Mouse (Mus musculus) MEL (cell line): ENCODE measurements at regions not wholly inside any gene's neighbourhood (a gene's known extent, or its start where the extent isn't known, plus 50 kb on each side); places are given as distances from the start of the nearest gene placed in this dataset.

Experiments used
- DNase-seq: peaks from one replicate; pipeline ENCODE4 v3.0.0; 2011; ENCODE audit warnings: low read depth, low spot score
- H3K27ac ChIP-seq: 2 replicates; pipeline ENCODE4 v1.5.1; 2012; ENCODE audit warnings: low read depth, mild to moderate bottlenecking, control low read depth, low read length, moderate library complexity; ENCODE audit not compliant: control insufficient read depth
- H3K27me3 ChIP-seq, 2 experiments: fragments of 150-350 bp in 1 of 2; sonication (generic) in 1 of 2; 2 replicates each; pipeline ENCODE4 v1.6.1; 2012; ENCODE audit warnings: low read length in 2 of 2, mild to moderate bottlenecking in 2 of 2, improper control_type of control experiment in 1 of 2, moderate library complexity in 1 of 2; ENCODE audit not compliant: insufficient read depth in 2 of 2, control insufficient read depth in 1 of 2
- H3K36me3 ChIP-seq, 2 experiments: 2 replicates each; pipeline ENCODE4 v1.6.1; 2012 to 2014; ENCODE audit warnings: low read length in 2 of 2, improper control_type of control experiment in 1 of 2, inconsistent platforms in 1 of 2, mild to moderate bottlenecking in 1 of 2; ENCODE audit not compliant: insufficient read depth in 2 of 2, control insufficient read depth in 1 of 2
- H3K4me1 ChIP-seq, 2 experiments: fragments of 150-350 bp in 1 of 2; sonication (generic) in 1 of 2; 2 replicates each; pipeline ENCODE4 v1.6.1; 2012; ENCODE audit warnings: low read length in 2 of 2, improper control_type of control experiment in 1 of 2, mild to moderate bottlenecking in 1 of 2; ENCODE audit not compliant: insufficient read depth in 2 of 2, control insufficient read depth in 1 of 2
- H3K4me3 ChIP-seq, 2 experiments: fragments of 150-350 bp in 1 of 2; sonication (generic) in 1 of 2; 2 replicates each; pipeline ENCODE4 v1.5.1; 2012; ENCODE audit warnings: low read depth in 2 of 2, low read length in 2 of 2, mild to moderate bottlenecking in 2 of 2, moderate library complexity in 2 of 2, control low read depth in 1 of 2, improper control_type of control experiment in 1 of 2; ENCODE audit not compliant: control insufficient read depth in 1 of 2, insufficient read depth in 1 of 2
- H3K79me2 ChIP-seq: 2 replicates; pipeline ENCODE4 v1.6.1; 2012; ENCODE audit warnings: mild to moderate bottlenecking, low read length, moderate library complexity; ENCODE audit not compliant: control insufficient read depth, poor library complexity, insufficient read depth
- H3K9ac ChIP-seq: 2 replicates; pipeline ENCODE4 v1.6.1; 2012; ENCODE audit warnings: low read depth, mild to moderate bottlenecking, control low read depth, low read length, moderate library complexity; ENCODE audit not compliant: control insufficient read depth, poor library complexity, severe bottlenecking
- H3K9me3 ChIP-seq: fragments of 150-350 bp; sonication (generic); replicated peaks from 2 replicates; pipeline ENCODE4 v1.6.1; 2012; ENCODE audit warnings: mild to moderate bottlenecking, low read length, improper control_type of control experiment, moderate library complexity; ENCODE audit not compliant: insufficient read depth
- BHLHE40 ChIP-seq: IDR thresholded peaks from 2 replicates; pipeline ENCODE4 v1.6.1; 2012; ENCODE audit warnings: low read depth, mild to moderate bottlenecking, inconsistent platforms, low read length, improper control_type of control experiment, borderline replicate concordance
- CHD1 ChIP-seq: IDR thresholded peaks from 2 replicates; pipeline ENCODE4 v1.6.1; 2012; ENCODE audit warnings: low read depth, mild to moderate bottlenecking, inconsistent platforms, low read length, improper control_type of control experiment
- CHD2 ChIP-seq: IDR thresholded peaks from 2 replicates; pipeline ENCODE4 v1.6.1; 2011; ENCODE audit warnings: low read length, improper control_type of control experiment
- CTCF ChIP-seq, 3 experiments: IDR thresholded peaks in 2 of 3; conservative IDR thresholded peaks in 1 of 3; 2 replicates each; pipeline ENCODE4 v1.5.1; 2011 to 2012; ENCODE audit warnings: low read length in 3 of 3, low read depth in 2 of 3, mild to moderate bottlenecking in 2 of 3, improper control_type of control experiment in 1 of 3, inconsistent platforms in 1 of 3, mixed read lengths in 1 of 3, moderate library complexity in 1 of 3; ENCODE audit not compliant: control insufficient read depth in 1 of 3, insufficient read depth in 1 of 3, poor library complexity in 1 of 3, severe bottlenecking in 1 of 3
- E2F4 ChIP-seq: IDR thresholded peaks from 2 replicates; pipeline ENCODE4 v1.6.1; 2011; ENCODE audit warnings: low read depth, low read length, improper control_type of control experiment, borderline replicate concordance
- EP300 ChIP-seq, 2 experiments: IDR thresholded peaks; 2 replicates each; pipeline ENCODE4 v1.6.1; 2011; ENCODE audit warnings: improper control_type of control experiment in 2 of 2, low read length in 2 of 2, low read depth in 1 of 2, mild to moderate bottlenecking in 1 of 2
- ETS1 ChIP-seq: IDR thresholded peaks from 2 replicates; pipeline ENCODE4 v1.6.1; 2012; ENCODE audit warnings: low read depth, mild to moderate bottlenecking, inconsistent platforms, low read length, improper control_type of control experiment, moderate library complexity
- GABPA ChIP-seq: IDR thresholded peaks from 2 replicates; pipeline ENCODE4 v1.6.1; 2012; ENCODE audit warnings: low read depth, mild to moderate bottlenecking, inconsistent platforms, low read length, improper control_type of control experiment, moderate library complexity
- GATA1 ChIP-seq: IDR thresholded peaks from 2 replicates; pipeline ENCODE4 v1.6.1; 2011; ENCODE audit warnings: low read depth, low read length, improper control_type of control experiment
- MEF2A ChIP-seq: IDR thresholded peaks from 2 replicates; pipeline ENCODE4 v1.6.1; 2014; ENCODE audit warnings: low read depth, mild to moderate bottlenecking, inconsistent platforms, low read length, improper control_type of control experiment; ENCODE audit not compliant: poor library complexity, insufficient replicate concordance, severe bottlenecking; ENCODE audit errors: extremely low read depth
- MXI1 ChIP-seq: IDR thresholded peaks from 2 replicates; pipeline ENCODE4 v1.6.1; 2011; ENCODE audit warnings: mild to moderate bottlenecking, low read depth, low read length, improper control_type of control experiment
- MYC ChIP-seq: IDR thresholded peaks from 2 replicates; pipeline ENCODE4 v1.6.1; 2011; ENCODE audit warnings: low read depth, mild to moderate bottlenecking, low read length, improper control_type of control experiment, moderate library complexity
- POLR2A ChIP-seq, 2 experiments: IDR thresholded peaks; 2 replicates each; pipeline ENCODE4 v1.6.1; 2011 to 2012; ENCODE audit warnings: low read length in 2 of 2, mild to moderate bottlenecking in 2 of 2, control low read depth in 1 of 2, improper control_type of control experiment in 1 of 2, low read depth in 1 of 2, moderate library complexity in 1 of 2; ENCODE audit not compliant: control insufficient read depth in 1 of 2, insufficient read depth in 1 of 2, poor library complexity in 1 of 2
- POLR2AphosphoS2 ChIP-seq: IDR thresholded peaks from 2 replicates; pipeline ENCODE4 v1.6.1; 2011; ENCODE audit warnings: low read length, improper control_type of control experiment
- RAD21 ChIP-seq: IDR thresholded peaks from 2 replicates; pipeline ENCODE4 v1.6.1; 2011; ENCODE audit warnings: mild to moderate bottlenecking, low read depth, low read length, improper control_type of control experiment
- RCOR1 ChIP-seq: IDR thresholded peaks from 2 replicates; pipeline ENCODE4 v1.6.1; 2012; ENCODE audit warnings: low read depth, mild to moderate bottlenecking, inconsistent platforms, low read length, improper control_type of control experiment
- TAL1 ChIP-seq: IDR thresholded peaks from 2 replicates; pipeline ENCODE4 v1.6.1; 2012; ENCODE audit warnings: mild to moderate bottlenecking, inconsistent platforms, low read length, moderate library complexity, mixed read lengths
- TBP ChIP-seq: IDR thresholded peaks from 2 replicates; pipeline ENCODE4 v1.8.0; 2011; ENCODE audit warnings: low read depth, low read length, improper control_type of control experiment
- TCF12 ChIP-seq: IDR thresholded peaks from 2 replicates; pipeline ENCODE4 v1.6.1; 2014; ENCODE audit warnings: low read depth, mild to moderate bottlenecking, inconsistent platforms, low read length, improper control_type of control experiment, moderate library complexity
- UBTF ChIP-seq: IDR thresholded peaks from 2 replicates; pipeline ENCODE4 v1.6.1; 2012; ENCODE audit warnings: low read depth, mild to moderate bottlenecking, inconsistent platforms, low read length, improper control_type of control experiment, moderate library complexity, borderline replicate concordance; ENCODE audit not compliant: insufficient read depth
- USF1 ChIP-seq: IDR thresholded peaks from 2 replicates; pipeline ENCODE4 v1.6.1; 2014; ENCODE audit warnings: low read depth, mild to moderate bottlenecking, inconsistent platforms, low read length, improper control_type of control experiment, moderate library complexity
- USF2 ChIP-seq, 2 experiments: IDR thresholded peaks; 2 replicates each; pipeline ENCODE4 v1.6.1; 2011 to 2012; ENCODE audit warnings: improper control_type of control experiment in 2 of 2, low read length in 2 of 2, borderline replicate concordance in 1 of 2, inconsistent platforms in 1 of 2, low read depth in 1 of 2, mild to moderate bottlenecking in 1 of 2; ENCODE audit not compliant: insufficient read depth in 1 of 2
- ZMIZ1 ChIP-seq: IDR thresholded peaks from 2 replicates; pipeline ENCODE4 v1.6.1; 2012; ENCODE audit warnings: low read depth, mild to moderate bottlenecking, inconsistent platforms, low read length, improper control_type of control experiment, moderate library complexity
- ZNF384 ChIP-seq: IDR thresholded peaks from 2 replicates; pipeline ENCODE4 v1.6.1; 2012; ENCODE audit warnings: low read depth, mild to moderate bottlenecking, inconsistent platforms, low read length, improper control_type of control experiment

- DNase-seq: no peak
- Histone ChIP-seq H3K4me3 (no peak overlapping the region), H3K4me1 (no peaks in the 10 kb centered on the region), H3K9ac (no peak overlapping the region), H3K36me3 (no peaks in the 10 kb centered on the region), H3K27ac (no peak overlapping the region), H3K79me2 (no peaks in the 10 kb centered on the region), H3K27me3 (no peaks in the 10 kb centered on the region), H3K9me3 (no peaks in the 10 kb centered on the region)
- TF ChIP-seq CHD1 (no peak), ZNF384 (no peak), POLR2AphosphoS2 (no peak), TCF12 (no peak), RAD21 (no peak)
These were observed 162.8 kb downstream of the Cmpk2 start for GRCm38 (mm10) chr12:26631795-26632122.

- no peak for DNase-seq
- no peaks in the 10 kb centered on the region for H3K36me3 ChIP-seq
- no peaks in the 10 kb centered on the region for H3K27me3 ChIP-seq
- H3K4me1 ChIP-seq: no peaks in the 10 kb centered on the region
- no peak overlapping the region for H3K4me3 ChIP-seq
- TF ChIP-seq RCOR1 (no peak), POLR2AphosphoS2 (no peak), GABPA (no peak), TBP (no peak), UBTF (no peak), USF1 (no peak), E2F4 (no peak), EP300 (IDR thresholded peaks at IDR 0.05; ENCODE audit: low read depth in 1 of 2, low read length in 2 of 2) (no peak), USF2 (IDR thresholded peaks at IDR 0.05; ENCODE audit: borderline replicate concordance in 1 of 2, insufficient read depth in 1 of 2, low read depth in 1 of 2, low read length in 2 of 2) (no peak), BHLHE40 (no peak), GATA1 (no peak), ZMIZ1 (no peak), MEF2A (no peak), TAL1 (no peak), MXI1 (no peak), ETS1 (no peak), POLR2A (IDR thresholded peaks at IDR 0.05; ENCODE audit: control insufficient read depth in 1 of 2, insufficient read depth in 1 of 2, low read depth in 1 of 2, low read length in 2 of 2, poor library complexity in 1 of 2) (no peak), CHD2 (no peak), MYC (no peak), CTCF (IDR thresholded peaks at IDR 0.05 in 2 of 3, conservative IDR thresholded peaks at IDR 0.05 in 1 of 3; ENCODE audit: control insufficient read depth in 1 of 3, insufficient read depth in 1 of 3, low read depth in 2 of 3, low read length in 3 of 3, poor library complexity in 1 of 3, severe bottlenecking in 1 of 3) (no peak)
- H3K9me3 ChIP-seq: no peaks in the 10 kb centered on the region
- H3K9ac ChIP-seq: no peak overlapping the region
- no peaks in the 10 kb centered on the region for H3K79me2 ChIP-seq
- H3K27ac ChIP-seq: no peak overlapping the region
These were observed 162.2 kb downstream of the Cmpk2 start for GRCm38 (mm10) chr12:26631111-26631794.
